Mouse (Mus musculus) MEL (cell line): ENCODE measurements around the gene Tmem235. TPM values are rescaled to one million over a fixed set of nuclear protein-coding genes. Genes with fewer than 3 reads are reported as not detected.

Experiments used
- DNase-seq: peaks from one replicate; pipeline ENCODE4 v3.0.0; 2011; ENCODE audit warnings: low read depth, low spot score
- H3K27ac ChIP-seq: 2 replicates; pipeline ENCODE4 v1.5.1; 2012; ENCODE audit warnings: low read depth, mild to moderate bottlenecking, control low read depth, low read length, moderate library complexity; ENCODE audit not compliant: control insufficient read depth
- H3K27me3 ChIP-seq, 2 experiments: fragments of 150-350 bp in 1 of 2; sonication (generic) in 1 of 2; 2 replicates each; pipeline ENCODE4 v1.6.1; 2012; ENCODE audit warnings: low read length in 2 of 2, mild to moderate bottlenecking in 2 of 2, improper control_type of control experiment in 1 of 2, moderate library complexity in 1 of 2; ENCODE audit not compliant: insufficient read depth in 2 of 2, control insufficient read depth in 1 of 2
- H3K36me3 ChIP-seq, 2 experiments: 2 replicates each; pipeline ENCODE4 v1.6.1; 2012 to 2014; ENCODE audit warnings: low read length in 2 of 2, improper control_type of control experiment in 1 of 2, inconsistent platforms in 1 of 2, mild to moderate bottlenecking in 1 of 2; ENCODE audit not compliant: insufficient read depth in 2 of 2, control insufficient read depth in 1 of 2
- H3K4me1 ChIP-seq, 2 experiments: fragments of 150-350 bp in 1 of 2; sonication (generic) in 1 of 2; 2 replicates each; pipeline ENCODE4 v1.6.1; 2012; ENCODE audit warnings: low read length in 2 of 2, improper control_type of control experiment in 1 of 2, mild to moderate bottlenecking in 1 of 2; ENCODE audit not compliant: insufficient read depth in 2 of 2, control insufficient read depth in 1 of 2
- H3K4me3 ChIP-seq, 2 experiments: fragments of 150-350 bp in 1 of 2; sonication (generic) in 1 of 2; 2 replicates each; pipeline ENCODE4 v1.5.1; 2012; ENCODE audit warnings: low read depth in 2 of 2, low read length in 2 of 2, mild to moderate bottlenecking in 2 of 2, moderate library complexity in 2 of 2, control low read depth in 1 of 2, improper control_type of control experiment in 1 of 2; ENCODE audit not compliant: control insufficient read depth in 1 of 2, insufficient read depth in 1 of 2
- H3K79me2 ChIP-seq: 2 replicates; pipeline ENCODE4 v1.6.1; 2012; ENCODE audit warnings: mild to moderate bottlenecking, low read length, moderate library complexity; ENCODE audit not compliant: control insufficient read depth, poor library complexity, insufficient read depth
- H3K9ac ChIP-seq: 2 replicates; pipeline ENCODE4 v1.6.1; 2012; ENCODE audit warnings: low read depth, mild to moderate bottlenecking, control low read depth, low read length, moderate library complexity; ENCODE audit not compliant: control insufficient read depth, poor library complexity, severe bottlenecking
- H3K9me3 ChIP-seq: fragments of 150-350 bp; sonication (generic); replicated peaks from 2 replicates; pipeline ENCODE4 v1.6.1; 2012; ENCODE audit warnings: mild to moderate bottlenecking, low read length, improper control_type of control experiment, moderate library complexity; ENCODE audit not compliant: insufficient read depth
- BHLHE40 ChIP-seq: IDR thresholded peaks from 2 replicates; pipeline ENCODE4 v1.6.1; 2012; ENCODE audit warnings: low read depth, mild to moderate bottlenecking, inconsistent platforms, low read length, improper control_type of control experiment, borderline replicate concordance
- CHD1 ChIP-seq: IDR thresholded peaks from 2 replicates; pipeline ENCODE4 v1.6.1; 2012; ENCODE audit warnings: low read depth, mild to moderate bottlenecking, inconsistent platforms, low read length, improper control_type of control experiment
- CTCF ChIP-seq, 3 experiments: IDR thresholded peaks in 2 of 3; conservative IDR thresholded peaks in 1 of 3; 2 replicates each; pipeline ENCODE4 v1.5.1; 2011 to 2012; ENCODE audit warnings: low read length in 3 of 3, low read depth in 2 of 3, mild to moderate bottlenecking in 2 of 3, improper control_type of control experiment in 1 of 3, inconsistent platforms in 1 of 3, mixed read lengths in 1 of 3, moderate library complexity in 1 of 3; ENCODE audit not compliant: control insufficient read depth in 1 of 3, insufficient read depth in 1 of 3, poor library complexity in 1 of 3, severe bottlenecking in 1 of 3
- E2F4 ChIP-seq: IDR thresholded peaks from 2 replicates; pipeline ENCODE4 v1.6.1; 2011; ENCODE audit warnings: low read depth, low read length, improper control_type of control experiment, borderline replicate concordance
- ELF1 ChIP-seq: IDR thresholded peaks from 2 replicates; pipeline ENCODE4 v1.6.1; 2014; ENCODE audit warnings: low read depth, mild to moderate bottlenecking, inconsistent platforms, low read length, improper control_type of control experiment, moderate library complexity
- EP300 ChIP-seq, 2 experiments: IDR thresholded peaks; 2 replicates each; pipeline ENCODE4 v1.6.1; 2011; ENCODE audit warnings: improper control_type of control experiment in 2 of 2, low read length in 2 of 2, low read depth in 1 of 2, mild to moderate bottlenecking in 1 of 2
- HCFC1 ChIP-seq: IDR thresholded peaks from 2 replicates; pipeline ENCODE4 v1.6.1; 2012; ENCODE audit warnings: low read depth, mild to moderate bottlenecking, inconsistent platforms, low read length, improper control_type of control experiment, moderate library complexity
- KAT2A ChIP-seq: conservative IDR thresholded peaks from 2 replicates; pipeline ENCODE4 v1.6.1; 2012; ENCODE audit warnings: low read depth, low read length, improper control_type of control experiment, inconsistent platforms
- MAX ChIP-seq: IDR thresholded peaks from 2 replicates; pipeline ENCODE4 v1.6.1; 2011; ENCODE audit warnings: low read length, improper control_type of control experiment
- MEF2A ChIP-seq: IDR thresholded peaks from 2 replicates; pipeline ENCODE4 v1.6.1; 2014; ENCODE audit warnings: low read depth, mild to moderate bottlenecking, inconsistent platforms, low read length, improper control_type of control experiment; ENCODE audit not compliant: poor library complexity, insufficient replicate concordance, severe bottlenecking; ENCODE audit errors: extremely low read depth
- MXI1 ChIP-seq: IDR thresholded peaks from 2 replicates; pipeline ENCODE4 v1.6.1; 2011; ENCODE audit warnings: mild to moderate bottlenecking, low read depth, low read length, improper control_type of control experiment
- MYB ChIP-seq: IDR thresholded peaks from 2 replicates; pipeline ENCODE4 v1.6.1; 2011; ENCODE audit warnings: mild to moderate bottlenecking, low read depth, low read length, improper control_type of control experiment
- NELFE ChIP-seq: IDR thresholded peaks from 2 replicates; pipeline ENCODE4 v1.6.1; 2011; ENCODE audit warnings: low read depth, low read length, improper control_type of control experiment
- NRF1 ChIP-seq: IDR thresholded peaks from 2 replicates; pipeline ENCODE4 v1.6.1; 2014; ENCODE audit warnings: low read depth, mild to moderate bottlenecking, inconsistent platforms, low read length, improper control_type of control experiment, moderate library complexity; ENCODE audit not compliant: poor library complexity, insufficient read depth, severe bottlenecking
- POLR2AphosphoS5 ChIP-seq: IDR thresholded peaks from 2 replicates; pipeline ENCODE4 v1.6.1; 2012; ENCODE audit warnings: low read depth, borderline replicate concordance, mild to moderate bottlenecking, inconsistent platforms, low read length, moderate library complexity, mixed read lengths
- RAD21 ChIP-seq: IDR thresholded peaks from 2 replicates; pipeline ENCODE4 v1.6.1; 2011; ENCODE audit warnings: mild to moderate bottlenecking, low read depth, low read length, improper control_type of control experiment
- SIN3A ChIP-seq: IDR thresholded peaks from 2 replicates; pipeline ENCODE4 v1.6.1; 2012; ENCODE audit warnings: low read length, improper control_type of control experiment, inconsistent platforms
- SMC3 ChIP-seq: IDR thresholded peaks from 2 replicates; pipeline ENCODE4 v1.6.1; 2011; ENCODE audit warnings: low read depth, low read length, improper control_type of control experiment
- TAL1 ChIP-seq: IDR thresholded peaks from 2 replicates; pipeline ENCODE4 v1.6.1; 2012; ENCODE audit warnings: mild to moderate bottlenecking, inconsistent platforms, low read length, moderate library complexity, mixed read lengths
- TCF12 ChIP-seq: IDR thresholded peaks from 2 replicates; pipeline ENCODE4 v1.6.1; 2014; ENCODE audit warnings: low read depth, mild to moderate bottlenecking, inconsistent platforms, low read length, improper control_type of control experiment, moderate library complexity
- ZNF384 ChIP-seq: IDR thresholded peaks from 2 replicates; pipeline ENCODE4 v1.6.1; 2012; ENCODE audit warnings: low read depth, mild to moderate bottlenecking, inconsistent platforms, low read length, improper control_type of control experiment
- polyA plus RNA-seq, 2 experiments: library from polyadenylated mRNA; stranded (reverse) in 1 of 2; unstranded in 1 of 2; fragments of >175 nt in 1 of 2; fragments of >200 nt in 1 of 2; gene quantifications; 2 replicates each; pipeline versions ENCODE4 v1.2.1 to v1.2.4; 2012; ENCODE audit warnings: low replicate concordance in 2 of 2, low read depth in 1 of 2; ENCODE audit not compliant: insufficient read length in 2 of 2, insufficient read depth in 1 of 2, missing spikeins in 1 of 2
- total RNA-seq: library from RNA; depleted of rRNA; stranded (reverse); fragments of 300-350 nt; gene quantifications from 2 replicates; pipeline ENCODE4 v1.2.3, GENCODE M21; 2012

The Tmem235 gene
- total and polyA plus RNA-seq, 3 experiments, result 0.04 TPM; not detected in 1

GRCm38 (mm10) chr11:117879676-117880075, 19.1 kb downstream of the Tmem235 start:
- Histone ChIP-seq H3K4me3 (no peak overlapping the region), H3K27me3 (peaks cover 0 to 3% of the 10 kb centered on the region in 2 experiments; a peak in 2 of 4 replicates), H3K36me3 (peaks cover 0 to 6% of the 10 kb centered on the region in 2 experiments; a peak in 2 of 4 replicates), H3K9ac (no peak overlapping the region), H3K9me3 (no peaks in the 10 kb centered on the region), H3K79me2 (no peaks in the 10 kb centered on the region), H3K4me1 (peaks cover 4 to 14% of the 10 kb centered on the region in 2 experiments), H3K27ac (no peak overlapping the region)
- TF ChIP-seq RAD21 (no peak), TAL1 (no peak), CTCF (IDR thresholded peaks at IDR 0.05 in 2 of 3, conservative IDR thresholded peaks at IDR 0.05 in 1 of 3; ENCODE audit: control insufficient read depth in 1 of 3, insufficient read depth in 1 of 3, low read depth in 2 of 3, low read length in 3 of 3, poor library complexity in 1 of 3, severe bottlenecking in 1 of 3) (no peak), ZNF384 (no peak), SMC3 (no peak)
- DNase-seq, result no peak

- Histone ChIP-seq H3K9me3 (no peaks in the 10 kb centered on the region), H3K27ac (no peak overlapping the region), H3K4me3 (no peak overlapping the region), H3K27me3 (peaks cover 0 to 3% of the 10 kb centered on the region in 2 experiments; a peak in 2 of 4 replicates), H3K4me1 (peaks cover 4 to 14% of the 10 kb centered on the region in 2 experiments), H3K36me3 (peaks cover 0 to 6% of the 10 kb centered on the region in 2 experiments; a peak in 2 of 4 replicates), H3K9ac (no peak overlapping the region), H3K79me2 (no peaks in the 10 kb centered on the region)
- DNase-seq, result no peak
- TF ChIP-seq MAX (no peak), POLR2AphosphoS5 (no peak; the same call in 1 of the 2 replicates), NELFE (no peak), CHD1 (no peak), MYB (no peak), SMC3 (no peak), EP300 (IDR thresholded peaks at IDR 0.05; ENCODE audit: low read depth in 1 of 2, low read length in 2 of 2) (no peak), MXI1 (no peak), SIN3A (no peak), E2F4 (no peak), NRF1 (no peak), ELF1 (no peak), MEF2A (no peak), KAT2A (no peak), TAL1 (no peak), HCFC1 (no peak), BHLHE40 (no peak), CTCF (IDR thresholded peaks at IDR 0.05 in 2 of 3, conservative IDR thresholded peaks at IDR 0.05 in 1 of 3; ENCODE audit: control insufficient read depth in 1 of 3, insufficient read depth in 1 of 3, low read depth in 2 of 3, low read length in 3 of 3, poor library complexity in 1 of 3, severe bottlenecking in 1 of 3) (no peak), TCF12 (no peak)
These were observed 19.9 kb downstream of the Tmem235 start for GRCm38 (mm10) chr11:117880336-117880976.
